Mouse (Mus musculus) forebrain, embryonic 10.5 days (tissue): ENCODE measurements around the gene Ddx46. TPM values are rescaled to one million over a fixed set of nuclear protein-coding genes. Genes with fewer than 3 reads are reported as not detected.

ENCODE experiments used
- DNase-seq: peaks from one replicate; pipeline ENCODE4 v3.0.0-alpha.2; 2017; ENCODE audit warnings: low spot score; ENCODE audit errors: extremely low spot score
- H3K27ac ChIP-seq: fragments of 300-500 bp; sonication (generic); 2 replicates; pipeline ENCODE4 v1.5.1; 2016; ENCODE audit warnings: mild to moderate bottlenecking
- H3K27me3 ChIP-seq: fragments of 300-500 bp; sonication (generic); 2 replicates; pipeline ENCODE4 v1.6.1; 2016; ENCODE audit warnings: mild to moderate bottlenecking; ENCODE audit not compliant: poor library complexity, severe bottlenecking
- H3K36me3 ChIP-seq: fragments of 300-500 bp; sonication (generic); replicated peaks from 2 replicates; pipeline ENCODE4 v1.6.1; 2016; ENCODE audit warnings: mild to moderate bottlenecking, moderate library complexity
- H3K4me1 ChIP-seq: fragments of 300-500 bp; sonication (generic); 2 replicates; pipeline ENCODE4 v1.6.1; 2016
- H3K4me3 ChIP-seq: fragments of 300-500 bp; sonication (generic); 2 replicates; pipeline ENCODE4 v1.5.1; 2016; ENCODE audit warnings: mild to moderate bottlenecking, moderate library complexity
- H3K9me3 ChIP-seq: fragments of 300-500 bp; sonication (generic); 2 replicates; pipeline ENCODE4 v1.6.1; 2016; ENCODE audit warnings: mild to moderate bottlenecking, moderate library complexity
- WGBS: fragments of 180-500 bp; shearing (Covaris S2); methylation state at CpG from one replicate; pipeline ENCODE4 v1.1.7; 2016; 5-methylcytosine and 5-hydroxymethylcytosine counted together
- polyA plus RNA-seq: library from polyadenylated mRNA; unstranded; fragments of >200 nt; fragmentation: Nextera tagmentation; extraction: Ambion mirVana; gene quantifications from 2 replicates; pipeline ENCODE4 v1.2.1, GENCODE M21; 2016

The Ddx46 gene
- polyA plus RNA-seq, 1 experiment from 2014 or later = 44.1 TPM

GRCm38 (mm10) chr13:55714501-55715166 lies 79.8 kb downstream of the Ddx46 start, which contains the start of gene Txndc15:
Txndc15 (plus strand) TSS chr13:55714650.
- DNase-seq = peak; percentile 86
- peak within 1 kb of the TSS; percentile 95 for H3K27ac ChIP-seq
- peaks cover 23% of the 10 kb centered on the region for H3K4me1 ChIP-seq
- no peaks in the 10 kb centered on the region for H3K27me3 ChIP-seq
- H3K4me3 ChIP-seq = peak within 1 kb of the TSS; percentile 94
- peaks cover 22% of the 10 kb centered on the region for H3K36me3 ChIP-seq
- under 1% methylated on average over 62 of the region's 63 CpGs for WGBS
- no peaks in the 10 kb centered on the region for H3K9me3 ChIP-seq

- no peak for DNase-seq
- Histone ChIP-seq H3K27ac (peak overlapping the region; percentile 95), H3K36me3 (peaks cover 27% of the 10 kb centered on the region), H3K9me3 (no peaks in the 10 kb centered on the region), H3K4me3 (peak overlapping the region; percentile 94), H3K27me3 (no peaks in the 10 kb centered on the region), H3K4me1 (peaks cover 23% of the 10 kb centered on the region)
- WGBS = 18% methylated on average over 5 of the region's 5 CpGs
Observed at GRCm38 (mm10) chr13:55715167-55715512, 80.3 kb downstream of the Ddx46 start.

GRCm38 (mm10) chr13:55715908-55716510 lies 81.2 kb downstream of the Ddx46 start:
- Histone ChIP-seq H3K27me3 (no peaks in the 10 kb centered on the region), H3K4me1 (peaks cover 23% of the 10 kb centered on the region), H3K9me3 (no peaks in the 10 kb centered on the region), H3K4me3 (no peak overlapping the region), H3K36me3 (peaks cover 36% of the 10 kb centered on the region), H3K27ac (no peak overlapping the region)
- WGBS = 88% methylated on average over 7 of the region's 7 CpGs
- DNase-seq = no peak

- no peak overlapping the region for H3K27ac ChIP-seq
- peaks cover 80% of the 10 kb centered on the region for H3K36me3 ChIP-seq
- no peaks in the 10 kb centered on the region for H3K9me3 ChIP-seq
- H3K4me1 ChIP-seq = peaks cover 1% of the 10 kb centered on the region; the same call in 1 of the 2 replicates
- no peaks in the 10 kb centered on the region for H3K27me3 ChIP-seq
- no peak for DNase-seq
- 79% methylated on average over 8 of the region's 8 CpGs for WGBS
- H3K4me3 ChIP-seq = no peak overlapping the region
Observed at GRCm38 (mm10) chr13:55721516-55721915, 86.7 kb downstream of the Ddx46 start.

- DNase-seq = no peak
- no peaks in the 10 kb centered on the region for H3K27me3 ChIP-seq
- H3K4me1 ChIP-seq = no peaks in the 10 kb centered on the region
- no peak overlapping the region for H3K4me3 ChIP-seq
- 96% methylated on average over 2 of the region's 2 CpGs for WGBS
- no peaks in the 10 kb centered on the region for H3K9me3 ChIP-seq
- H3K36me3 ChIP-seq = peaks cover 80% of the 10 kb centered on the region
- no peak overlapping the region for H3K27ac ChIP-seq
Observed at GRCm38 (mm10) chr13:55721995-55722394, 87.2 kb downstream of the Ddx46 start.

- Histone ChIP-seq H3K4me3 (peak overlapping the region; percentile 73), H3K27ac (peak overlapping the region; percentile 96), H3K27me3 (no peaks in the 10 kb centered on the region), H3K36me3 (peaks cover 41% of the 10 kb centered on the region), H3K9me3 (no peaks in the 10 kb centered on the region), H3K4me1 (0 out of 2 replicates have a peak, but pooled peaks cover 8% of the 10 kb centered on the region)
- WGBS = 7% methylated on average over 4 of the region's 4 CpGs
- no peak for DNase-seq
Observed at GRCm38 (mm10) chr13:55726598-55727119, 91.8 kb downstream of the Ddx46 start.

- H3K9me3 ChIP-seq = no peaks in the 10 kb centered on the region
- H3K4me3 ChIP-seq = peak within 1 kb of the TSS; percentile 73
- H3K4me1 ChIP-seq = 0 out of 2 replicates have a peak, but pooled peaks cover 8% of the 10 kb centered on the region
- under 1% methylated on average over 73 of the region's 73 CpGs for WGBS
- no peaks in the 10 kb centered on the region for H3K27me3 ChIP-seq
- peak; percentile 80 for DNase-seq
- peaks cover 36% of the 10 kb centered on the region for H3K36me3 ChIP-seq
- peak within 1 kb of the TSS; percentile 96 for H3K27ac ChIP-seq
Observed at GRCm38 (mm10) chr13:55727120-55727838, 92.5 kb downstream of the Ddx46 start, which contains the start of gene Pcbd2. Pcbd2 (plus strand) TSS chr13:55727368.

- H3K4me1 ChIP-seq = 0 out of 2 replicates have a peak, but pooled peaks cover 8% of the 10 kb centered on the region
- H3K36me3 ChIP-seq = peaks cover 31% of the 10 kb centered on the region
- H3K27me3 ChIP-seq = no peaks in the 10 kb centered on the region
- 7% methylated on average over 19 of the region's 19 CpGs for WGBS
- H3K4me3 ChIP-seq = peak overlapping the region; percentile 73
- peak; percentile 75 for DNase-seq
- H3K27ac ChIP-seq = peak overlapping the region; percentile 96
- no peaks in the 10 kb centered on the region for H3K9me3 ChIP-seq
Observed at GRCm38 (mm10) chr13:55727839-55728238, 93.0 kb downstream of the Ddx46 start.

- Histone ChIP-seq H3K27me3 (no peaks in the 10 kb centered on the region), H3K4me1 (0 out of 2 replicates have a peak, but pooled peaks cover 8% of the 10 kb centered on the region), H3K4me3 (no peak overlapping the region), H3K36me3 (peaks cover 10% of the 10 kb centered on the region), H3K9me3 (no peaks in the 10 kb centered on the region), H3K27ac (no peak overlapping the region)
- DNase-seq = no peak
- WGBS = 91% methylated on average over 7 of the region's 7 CpGs
Observed at GRCm38 (mm10) chr13:55730716-55731115, 95.9 kb downstream of the Ddx46 start.

Other genes starting within 250 kb of the Ddx46 start
- gene Slc34a1, start 236.8 kb upstream of the Ddx46 start, polyA plus RNA-seq = not detected in 2 replicates
- gene Pfn3, start 219.8 kb upstream of the Ddx46 start, polyA plus RNA-seq = not detected in 2 replicates
- gene F12, start 208.2 kb upstream of the Ddx46 start, polyA plus RNA-seq = not detected in 2 replicates
- 44.8 and 51.1 TPM in 2 replicates for gene Grk6, start 190.0 kb upstream of the Ddx46 start, polyA plus RNA-seq
- 0.75 and 0.88 TPM in 2 replicates for gene Prr7, start 170.8 kb upstream of the Ddx46 start, polyA plus RNA-seq
- gene Dbn1, start 146.9 kb upstream of the Ddx46 start, polyA plus RNA-seq = 346 and 355 TPM in 2 replicates
- gene Pdlim7, start 121.4 kb upstream of the Ddx46 start, polyA plus RNA-seq = 200 and 209 TPM in 2 replicates
- gene Dok3, start 105.7 kb upstream of the Ddx46 start, polyA plus RNA-seq = 3.3 and 4.2 TPM in 2 replicates
- gene Ddx41, start 98.4 kb upstream of the Ddx46 start, polyA plus RNA-seq = 96.5 and 98.2 TPM in 2 replicates
- gene Fam193b, start 63.9 kb upstream of the Ddx46 start, polyA plus RNA-seq = 55.6 and 57.8 TPM in 2 replicates
- 129 and 141 TPM in 2 replicates for gene Tmed9, start 61.3 kb upstream of the Ddx46 start, polyA plus RNA-seq
- gene B4galt7, start 35.1 kb upstream of the Ddx46 start, polyA plus RNA-seq = 26.6 and 28.9 TPM in 2 replicates
- gene Caml, start 12.0 kb upstream of the Ddx46 start, polyA plus RNA-seq = 51.6 and 54.5 TPM in 2 replicates
- 46.7 and 48.7 TPM in 2 replicates for gene B230219D22Rik, start 58.1 kb downstream of the Ddx46 start, polyA plus RNA-seq
- gene Txndc15, start 79.6 kb downstream of the Ddx46 start, polyA plus RNA-seq = 67.1 and 69.5 TPM in 2 replicates
- gene Pcbd2, start 92.3 kb downstream of the Ddx46 start, polyA plus RNA-seq = 33.9 and 36.4 TPM in 2 replicates
- gene Catsper3, start 149.5 kb downstream of the Ddx46 start, polyA plus RNA-seq = 0.11 TPM in 2 replicates
- gene Pitx1, start 201.2 kb downstream of the Ddx46 start, polyA plus RNA-seq = 1.7 and 3.2 TPM in 2 replicates